Mouse (Mus musculus): Measurements from ENCODE around the gene Tecr. TPM values are rescaled to one million over a fixed set of nuclear protein-coding genes. Genes with fewer than 3 reads are reported as not detected.

Tecr gene
- 100 to 1,000 TPM; 638 to 678 (median 672) TPM for total RNA-seq (2022)

DNA sequence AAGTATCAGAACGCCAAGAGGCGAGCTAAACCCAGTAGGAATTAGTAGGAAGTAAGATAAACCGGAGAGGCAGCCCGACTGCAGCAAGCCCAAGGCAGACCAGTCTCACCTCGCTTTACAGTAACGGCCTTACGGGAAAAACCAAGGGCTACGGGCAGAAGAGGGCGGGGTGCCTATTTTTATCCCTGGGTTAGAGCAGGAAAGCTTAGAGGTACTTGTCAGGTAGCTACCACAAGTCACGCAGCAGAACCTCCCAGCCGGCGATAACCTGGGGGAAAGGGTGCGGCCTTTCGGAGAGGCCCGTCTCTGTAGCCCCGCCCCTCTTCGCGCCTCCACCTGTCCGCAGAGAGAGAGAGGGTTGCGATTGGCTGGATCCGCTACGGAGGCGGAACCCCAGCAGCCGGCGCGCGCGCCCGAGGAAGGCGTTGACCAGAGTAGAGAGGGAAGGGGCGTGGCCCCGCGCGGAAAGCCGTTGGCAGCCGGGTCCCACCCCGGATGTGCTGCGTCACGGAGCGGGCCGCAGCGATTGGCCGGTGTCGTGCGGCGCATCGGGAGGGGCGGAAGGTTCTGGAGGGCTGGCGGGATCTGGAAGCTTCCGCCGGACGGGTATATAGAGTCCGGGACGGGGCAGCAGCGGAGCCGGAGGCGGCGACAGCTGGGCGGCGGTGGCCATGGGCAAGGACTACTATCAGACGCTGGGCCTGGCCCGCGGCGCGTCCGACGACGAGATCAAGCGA is at the start of gene Tecr, which contains the start of gene Dnajb1:
Gene Tecr, minus strand, starts transcription at position 311 of the 737 bp plus-strand sequence.
Gene Dnajb1, plus strand, starts transcription at position 533 of the 737 bp plus-strand sequence.
- DNase-seq (ENCODE audit: low spot score in 2 of 2) = peak; percentile 97 to 99

DNA sequence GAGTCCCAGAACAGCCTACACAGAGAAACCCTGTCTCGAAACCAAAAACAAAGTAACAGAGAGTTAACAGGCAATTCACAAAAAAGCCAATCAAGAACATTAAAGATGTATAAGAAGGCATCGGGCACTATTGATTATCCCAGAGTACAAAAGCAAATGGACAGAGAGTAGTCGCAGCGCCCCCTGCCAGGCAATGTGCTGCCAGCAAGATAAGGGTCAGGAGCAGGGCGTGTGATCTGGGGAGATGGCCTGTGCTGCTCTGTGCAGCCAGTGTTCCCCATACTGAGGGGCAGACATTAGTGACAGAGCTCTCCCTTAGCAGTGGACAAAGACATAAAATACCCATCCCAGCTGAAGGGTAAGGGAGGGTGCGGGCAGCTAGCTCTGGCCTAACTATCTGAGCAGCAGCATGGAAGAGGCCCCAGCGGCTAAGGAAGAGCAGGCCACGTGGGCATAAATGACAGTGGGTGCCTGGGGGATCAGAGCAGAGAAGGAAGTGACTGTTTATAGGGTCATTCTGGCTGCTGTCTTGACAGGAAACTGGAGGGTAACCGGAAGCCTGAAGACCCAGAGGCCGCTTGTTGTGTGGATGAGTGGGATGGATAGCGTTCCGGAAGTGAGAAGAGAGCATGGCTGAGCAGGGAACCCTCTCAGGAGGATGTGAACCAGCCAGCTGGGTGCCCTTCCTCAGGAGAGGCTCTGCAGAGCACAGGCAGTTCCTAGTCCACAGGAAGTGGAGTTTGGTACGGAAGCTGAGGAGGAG is 48.9 kb upstream of the Tecr start:
- DNase-seq (ENCODE audit: low spot score in 2 of 2) = no peak

DNA sequence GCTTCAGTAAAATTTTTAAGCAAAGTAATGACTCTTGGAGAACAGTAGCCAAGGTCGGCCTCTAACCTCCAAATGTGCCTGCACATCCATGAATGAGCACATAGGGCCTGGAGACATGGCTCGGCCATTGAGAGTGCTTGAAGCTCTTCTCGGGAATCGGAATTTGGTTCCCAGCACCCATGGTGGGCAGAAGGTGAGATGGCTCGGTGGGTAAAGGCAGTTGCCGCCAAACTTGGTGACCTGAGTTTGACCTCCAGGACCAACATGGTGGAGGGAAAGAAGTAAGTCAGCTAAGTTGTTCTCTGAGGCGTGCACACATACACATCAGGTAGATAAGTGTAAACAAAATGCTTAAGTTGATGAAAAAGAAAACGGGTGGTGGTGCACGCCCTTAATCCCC is 48.3 kb upstream of the Tecr start:
- DNase-seq (ENCODE audit: low spot score in 2 of 2) = no peak

DNA sequence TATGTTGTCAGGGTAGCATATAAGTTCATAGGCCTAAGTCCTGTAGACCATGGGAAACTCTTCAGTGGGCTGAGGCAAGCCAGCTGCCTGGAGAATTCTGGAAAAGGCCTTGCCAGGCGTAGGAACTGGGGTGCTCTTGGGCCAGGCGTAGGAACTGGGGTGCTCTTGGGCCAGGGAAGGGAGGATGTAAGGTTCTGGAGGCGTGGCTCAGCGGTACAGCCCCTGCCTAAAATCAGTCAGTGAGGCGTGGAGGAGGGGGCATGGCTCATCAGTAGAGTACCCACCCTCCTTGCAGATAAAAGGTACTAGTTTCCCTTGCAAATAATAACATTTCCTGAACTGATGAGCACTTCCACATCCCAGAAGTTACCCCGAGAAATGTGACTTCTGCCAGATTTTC is 47.0 kb upstream of the Tecr start:
- DNase-seq (ENCODE audit: low spot score in 2 of 2) = no peak

DNA sequence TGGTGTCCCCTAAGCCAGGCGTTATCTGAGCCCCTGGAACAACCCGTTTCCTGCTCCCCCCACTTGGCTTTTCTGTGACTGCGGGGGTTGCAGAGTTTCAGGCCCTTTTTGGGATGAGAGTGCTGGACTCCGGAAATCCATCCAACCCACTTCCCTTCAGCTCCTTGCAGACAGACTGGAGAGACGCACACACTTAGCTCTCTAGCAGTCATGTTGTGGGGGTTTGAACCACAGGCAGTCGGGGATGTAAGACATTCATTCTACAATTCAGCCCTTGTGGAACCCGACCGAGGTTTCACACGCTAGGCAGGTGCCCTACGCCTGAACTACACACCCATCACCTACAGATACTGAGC is 45.9 kb upstream of the Tecr start:
- DNase-seq (ENCODE audit: low spot score in 2 of 2) = no peak

DNA sequence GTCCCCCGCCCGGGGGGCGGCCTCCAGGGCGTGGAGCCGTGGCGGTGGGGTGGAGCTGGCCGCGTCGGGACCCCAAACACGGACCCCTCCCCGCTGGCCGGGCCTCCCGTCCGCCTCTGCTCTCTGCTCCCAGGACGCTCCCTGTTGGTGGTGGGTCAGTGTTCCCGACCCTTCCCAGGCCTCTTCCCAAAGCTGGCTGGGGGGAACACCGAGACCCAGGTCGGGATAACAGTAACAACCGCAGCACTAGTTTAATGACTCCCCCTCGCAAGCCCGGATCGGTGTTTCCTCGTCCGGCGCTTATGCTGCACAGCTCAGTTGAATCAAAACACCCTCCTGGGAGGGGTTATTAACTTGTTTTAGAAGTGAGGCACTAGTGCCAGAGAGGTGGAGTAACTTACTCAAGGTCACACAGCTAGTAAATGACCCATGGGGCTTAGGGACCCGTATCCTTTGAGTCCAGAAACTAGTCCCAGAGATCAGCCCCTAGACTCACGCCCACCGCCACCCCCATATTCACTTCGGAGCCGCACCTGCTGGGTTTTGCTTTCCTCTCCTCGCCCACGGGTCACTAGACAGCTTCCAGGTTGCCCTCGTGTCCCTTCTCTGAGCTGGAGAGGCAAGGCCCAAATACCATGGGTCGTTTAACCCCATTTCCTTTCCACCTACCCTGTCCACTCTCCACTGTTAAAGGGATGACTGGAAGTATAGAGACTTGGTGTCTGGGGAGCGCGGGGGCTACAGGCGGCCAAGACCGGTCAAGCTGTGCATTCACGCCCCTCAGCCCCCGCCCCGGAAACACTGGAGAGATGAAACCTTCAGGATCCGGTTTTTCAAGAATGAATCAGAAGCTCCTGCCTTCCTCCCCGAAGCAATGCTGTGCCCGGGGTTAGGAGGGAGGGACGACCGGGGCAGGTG is 45.2 kb upstream of the Tecr start:
- DNase-seq (ENCODE audit: low spot score in 2 of 2) = no peak

DNA sequence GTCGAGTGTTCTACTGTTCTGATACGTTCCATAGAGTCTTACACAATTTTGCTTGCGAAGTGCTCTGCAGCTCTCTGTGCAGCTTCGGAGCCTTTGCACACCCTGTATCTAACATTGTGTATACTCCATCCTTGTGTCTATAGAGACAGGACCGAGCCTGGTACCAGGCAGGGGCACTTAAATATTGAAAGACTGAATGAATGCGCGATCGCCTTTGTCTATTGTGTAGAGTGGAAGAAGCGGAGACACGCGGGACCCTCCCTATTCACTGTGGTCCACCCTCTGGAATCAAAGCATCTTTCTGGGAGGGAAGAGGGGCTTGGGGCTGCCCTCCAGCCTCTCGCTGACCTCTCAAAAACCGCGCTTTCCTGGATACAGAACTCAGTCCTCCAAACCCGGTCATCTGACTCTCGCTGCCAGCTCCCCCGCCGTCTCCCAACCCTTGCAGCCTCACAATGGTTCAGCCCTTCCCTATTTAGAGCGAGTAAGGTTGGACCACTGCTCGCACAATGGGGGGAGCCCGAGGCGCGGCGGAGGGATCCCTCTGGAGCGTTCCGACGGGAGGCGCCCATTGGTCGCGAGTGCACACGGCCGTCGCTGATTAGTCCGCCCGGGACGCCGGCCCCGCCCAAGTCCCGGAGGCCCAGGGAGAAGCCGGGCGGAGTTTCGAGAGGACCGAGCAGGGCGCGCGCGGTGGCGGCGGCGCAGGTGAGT is 44.4 kb upstream of the Tecr start, which contains the start of gene Gipc1:
Gene Gipc1, plus strand, starts transcription at position 648 of the 714 bp plus-strand sequence.
- peak; percentile 90 to 96 for DNase-seq (ENCODE audit: low spot score in 2 of 2)

DNA sequence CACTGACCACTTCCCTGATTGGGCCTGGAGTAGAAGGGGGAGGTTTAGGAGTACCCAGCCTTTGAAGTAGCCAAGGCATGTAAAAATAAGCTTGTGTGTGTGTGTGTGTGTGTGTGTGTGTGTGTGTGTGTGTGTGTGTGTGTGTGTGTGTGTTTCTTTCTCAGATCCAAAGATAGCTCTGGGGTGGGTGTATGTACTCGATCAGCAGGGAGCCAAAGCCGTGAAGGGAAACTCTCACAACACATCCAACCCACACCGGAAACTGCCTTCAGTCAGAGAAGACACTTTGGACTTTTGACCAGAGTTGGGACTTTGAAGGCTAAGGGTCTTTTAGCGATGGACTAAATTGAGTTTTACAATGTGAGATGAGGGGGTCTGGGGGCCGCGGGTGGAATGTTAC is 41.9 kb upstream of the Tecr start:
- DNase-seq (ENCODE audit: low spot score in 2 of 2) = no peak

DNA sequence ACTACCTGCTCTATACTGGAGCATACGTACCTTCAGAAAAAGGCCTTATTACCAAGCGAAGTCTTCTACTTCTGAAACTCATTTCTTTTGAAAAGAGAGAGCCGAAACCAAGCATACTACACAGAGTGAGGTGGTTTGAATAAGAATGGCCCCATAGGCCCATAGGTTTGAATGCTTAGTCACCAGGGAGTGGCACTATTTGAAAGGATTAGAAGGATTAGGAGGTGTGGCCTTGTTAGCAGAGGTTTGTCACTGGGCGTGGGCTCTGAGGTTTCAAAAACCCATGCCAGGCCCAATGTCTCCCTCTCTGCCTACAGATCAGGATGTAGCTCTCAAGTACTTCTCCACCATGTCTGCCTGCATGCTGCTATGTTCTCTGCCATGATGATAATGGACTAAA is 40.3 kb upstream of the Tecr start:
- no peak for DNase-seq (ENCODE audit: low spot score in 2 of 2)

DNA sequence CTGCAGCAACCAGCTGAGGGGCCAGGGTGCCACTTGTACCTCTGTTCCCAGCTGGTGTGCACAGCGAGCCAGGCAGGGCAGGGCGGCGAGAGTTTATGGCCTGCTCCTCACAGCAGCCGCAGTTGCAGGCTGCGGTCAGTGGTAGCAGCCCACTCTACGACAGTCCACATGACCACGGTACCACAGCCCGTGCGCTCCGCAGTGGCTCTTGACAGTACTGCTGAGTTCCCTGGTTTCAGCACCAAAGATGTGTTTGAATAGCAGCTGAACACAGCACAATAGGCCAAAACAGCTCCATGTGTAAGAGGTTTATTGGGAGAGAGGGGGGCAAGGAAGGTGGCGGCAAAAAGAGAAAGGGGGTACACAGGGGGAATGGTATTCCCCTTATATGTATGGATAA is 39.7 kb upstream of the Tecr start:
- no peak for DNase-seq (ENCODE audit: low spot score in 2 of 2)

DNA sequence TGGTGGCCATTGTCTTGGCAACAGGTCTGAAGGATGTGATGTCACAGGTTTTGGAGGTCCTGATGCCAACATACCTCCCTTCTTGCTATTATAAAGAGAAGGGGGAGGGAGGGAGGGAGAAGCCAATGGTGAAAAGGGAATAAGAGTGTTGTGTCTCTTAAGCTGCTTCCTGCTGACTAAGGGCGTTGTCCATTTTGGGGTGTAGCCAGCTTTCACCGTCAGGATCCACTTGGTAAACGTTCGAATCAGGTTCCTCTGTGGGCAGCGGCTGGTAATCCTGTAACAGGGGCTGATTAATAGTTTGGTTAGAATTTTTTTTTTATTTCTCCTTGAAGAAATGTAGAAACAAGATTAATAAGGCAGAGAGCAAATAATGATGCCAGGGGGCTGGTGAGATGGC is 31.9 kb upstream of the Tecr start:
- DNase-seq (ENCODE audit: low spot score in 2 of 2) = no peak

DNA sequence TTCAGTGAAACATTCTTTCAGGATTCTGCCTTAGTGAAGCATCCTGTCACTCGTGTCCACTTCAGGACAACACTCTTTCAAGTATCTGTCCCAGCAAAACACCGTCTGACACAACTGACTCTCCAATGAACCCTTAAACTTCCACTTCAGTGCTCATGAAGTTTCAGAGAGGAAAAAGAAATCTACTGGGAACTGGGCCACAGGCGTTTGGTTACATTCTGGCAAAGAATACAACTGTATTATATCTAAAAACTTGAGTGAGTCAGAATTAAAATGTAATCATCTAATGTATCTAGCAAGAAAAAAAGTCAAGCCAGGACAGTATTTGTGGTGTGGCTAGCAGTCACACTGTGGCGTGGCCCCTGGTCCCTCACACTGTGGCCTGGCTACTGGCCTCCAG is 31.1 kb upstream of the Tecr start:
- no peak for DNase-seq (ENCODE audit: low spot score in 2 of 2)

DNA sequence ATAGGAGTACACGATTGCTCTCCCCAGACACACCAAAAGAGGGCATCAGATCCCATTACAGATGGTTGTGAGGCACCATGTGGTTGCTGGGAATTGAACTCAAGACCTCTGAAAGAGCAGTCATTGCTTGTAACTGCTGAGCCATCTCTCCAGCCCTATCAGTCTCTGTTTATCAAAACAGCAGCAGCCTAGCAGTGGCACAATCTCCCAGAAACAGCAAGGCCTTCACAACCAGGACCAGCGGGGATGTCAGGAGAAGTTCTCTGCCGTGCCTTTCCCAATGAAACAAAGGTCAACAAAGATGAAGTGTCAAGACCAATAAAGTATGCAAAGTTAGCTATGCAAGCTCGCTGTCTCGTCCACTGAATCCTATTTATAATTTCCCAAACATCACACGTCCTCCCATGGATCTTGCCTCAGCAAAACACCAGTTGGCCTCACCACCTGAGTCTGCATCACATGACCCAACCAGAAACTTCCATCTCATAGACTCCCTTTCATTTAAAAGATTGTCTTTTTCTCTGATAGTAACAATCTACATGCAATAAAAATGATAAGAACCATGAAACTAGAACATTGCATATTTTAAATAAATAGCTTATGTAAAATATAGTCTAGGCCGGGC is 24.4 kb upstream of the Tecr start:
- DNase-seq (ENCODE audit: low spot score in 2 of 2) = no peak

DNA sequence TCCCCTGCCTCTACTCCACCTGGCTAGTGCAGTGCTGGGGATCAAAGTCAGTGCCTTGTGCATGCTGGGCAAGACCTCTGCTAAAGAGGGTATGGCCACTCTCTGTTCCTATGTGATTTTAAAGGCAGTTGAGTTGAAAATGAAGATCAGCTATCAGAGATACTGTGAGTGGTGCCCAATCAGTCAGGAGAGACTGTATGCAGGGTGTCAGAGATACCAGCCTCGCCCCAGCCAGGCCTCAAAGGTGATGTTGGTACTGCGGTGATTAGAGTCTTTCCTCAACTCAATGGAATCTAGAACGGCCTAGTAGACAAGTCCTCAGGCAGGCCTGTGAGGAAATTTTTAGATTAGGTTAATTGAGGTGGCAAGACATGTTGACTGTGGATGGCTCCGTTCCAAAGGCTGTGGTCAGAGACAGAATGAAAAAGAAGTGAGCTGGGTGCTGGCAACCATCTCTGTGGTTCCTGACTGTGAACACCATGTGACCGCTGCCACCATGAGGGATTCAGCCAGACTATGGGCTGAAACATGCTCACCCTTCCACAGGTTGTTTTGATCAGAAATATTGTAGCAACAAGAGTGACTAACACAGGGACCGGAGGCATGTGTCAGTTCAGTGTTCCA is 18.0 kb upstream of the Tecr start:
- DNase-seq (ENCODE audit: low spot score in 2 of 2) = no peak

DNA sequence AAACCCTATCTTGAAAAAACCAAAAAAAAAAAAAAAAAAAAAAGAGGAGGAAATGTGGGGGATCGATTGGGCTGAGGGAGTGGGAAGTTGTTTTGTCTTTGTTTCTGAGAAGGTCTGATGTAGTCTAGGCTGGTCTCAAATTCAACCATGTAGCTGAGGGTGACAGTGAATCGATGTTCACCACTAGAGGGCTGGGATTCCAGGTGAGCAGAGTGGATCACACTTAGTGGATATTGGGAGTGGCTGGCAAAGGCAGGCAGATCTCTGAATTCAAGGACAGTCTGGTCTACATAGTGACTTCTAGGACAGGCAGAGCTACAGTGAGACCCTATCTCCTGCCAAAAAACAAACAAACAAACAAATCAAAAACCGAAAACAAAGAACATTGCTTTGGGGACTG is 17.0 kb upstream of the Tecr start:
- DNase-seq (ENCODE audit: low spot score in 2 of 2) = no peak

DNA sequence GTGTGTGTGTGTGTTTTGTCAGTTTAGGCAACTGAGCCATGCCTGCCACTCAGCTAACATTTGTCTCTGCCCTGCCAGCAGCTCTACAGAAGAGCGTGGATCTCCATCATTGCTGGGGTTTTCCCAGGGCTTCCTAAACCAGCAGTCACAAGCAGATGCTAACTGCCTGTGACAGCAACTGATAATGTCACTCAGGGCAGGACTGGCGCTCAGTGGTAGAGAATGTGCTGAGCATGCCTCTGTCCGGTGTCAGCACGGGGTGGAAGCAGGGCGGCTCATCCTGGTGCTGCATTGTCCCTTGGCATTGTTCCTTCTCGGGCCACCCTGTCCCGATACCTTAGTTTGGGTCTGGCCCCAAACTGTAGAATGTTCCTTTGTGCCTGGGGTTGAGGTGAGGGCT is 15.8 kb upstream of the Tecr start:
- DNase-seq (ENCODE audit: low spot score in 2 of 2) = no peak

DNA sequence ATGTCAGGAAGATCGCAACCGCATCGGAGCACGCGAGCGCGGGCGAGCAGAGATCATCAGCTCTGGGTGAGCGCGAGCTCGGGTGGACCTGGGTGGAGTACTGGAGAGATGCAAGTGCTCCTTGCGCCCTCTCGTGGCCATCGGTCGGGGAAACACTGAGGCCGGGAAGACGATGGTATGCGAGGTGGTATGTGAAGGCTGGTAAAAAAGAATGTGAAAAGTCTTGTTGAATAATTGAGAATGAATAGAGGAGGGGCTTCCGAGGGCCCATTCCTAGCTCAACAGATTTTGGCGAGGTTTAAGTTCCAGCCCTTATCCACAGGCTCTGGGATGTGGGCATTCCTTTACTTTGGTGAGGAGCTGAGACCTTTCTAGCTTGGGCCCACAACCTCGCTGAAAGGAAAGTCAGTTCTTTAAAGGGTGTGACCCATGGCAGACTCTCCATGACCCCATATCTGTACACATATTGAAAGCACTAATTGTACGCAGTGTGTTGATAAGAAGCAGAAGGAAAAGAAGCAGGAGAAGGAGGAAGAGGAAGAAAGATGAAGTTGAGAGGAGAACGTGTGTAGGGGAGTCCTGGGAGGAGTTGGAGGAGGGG is 14.7 kb upstream of the Tecr start:
- peak; percentile 87 for DNase-seq (ENCODE audit: low spot score in 2 of 2)

DNA sequence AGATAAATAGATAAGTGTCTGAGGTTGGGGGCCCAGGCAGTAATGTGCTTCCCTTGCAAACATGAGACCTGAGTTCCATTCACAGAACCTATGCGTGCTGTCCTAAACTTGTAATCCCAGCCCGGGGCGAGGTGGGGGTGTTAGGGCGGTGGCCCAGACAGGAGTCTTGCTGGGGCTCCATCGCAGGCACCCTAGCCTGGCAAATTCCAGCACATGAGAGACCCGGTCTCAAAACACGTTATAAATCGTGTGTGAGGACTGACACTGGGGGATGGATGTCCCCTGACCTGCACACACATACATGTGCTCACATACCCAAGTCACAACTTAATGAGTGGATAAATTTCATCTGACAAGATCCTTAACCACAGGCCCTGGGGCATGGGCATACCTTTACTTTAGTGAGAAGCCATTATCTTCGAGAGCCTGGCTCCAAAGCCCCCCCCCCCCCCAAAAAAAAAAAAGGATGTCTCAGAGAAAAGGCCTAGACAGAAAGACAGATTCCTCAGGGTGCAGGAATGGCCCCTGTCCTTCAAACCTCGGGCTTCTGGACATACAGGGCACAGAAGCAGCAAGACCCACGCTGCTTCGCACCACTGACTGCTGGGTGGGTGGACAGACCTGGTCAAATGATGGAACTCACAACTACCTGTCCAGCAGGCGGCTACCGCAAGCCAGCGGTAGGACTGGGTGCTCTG is 14.1 kb upstream of the Tecr start:
- no peak for DNase-seq (ENCODE audit: low spot score in 2 of 2)

DNA sequence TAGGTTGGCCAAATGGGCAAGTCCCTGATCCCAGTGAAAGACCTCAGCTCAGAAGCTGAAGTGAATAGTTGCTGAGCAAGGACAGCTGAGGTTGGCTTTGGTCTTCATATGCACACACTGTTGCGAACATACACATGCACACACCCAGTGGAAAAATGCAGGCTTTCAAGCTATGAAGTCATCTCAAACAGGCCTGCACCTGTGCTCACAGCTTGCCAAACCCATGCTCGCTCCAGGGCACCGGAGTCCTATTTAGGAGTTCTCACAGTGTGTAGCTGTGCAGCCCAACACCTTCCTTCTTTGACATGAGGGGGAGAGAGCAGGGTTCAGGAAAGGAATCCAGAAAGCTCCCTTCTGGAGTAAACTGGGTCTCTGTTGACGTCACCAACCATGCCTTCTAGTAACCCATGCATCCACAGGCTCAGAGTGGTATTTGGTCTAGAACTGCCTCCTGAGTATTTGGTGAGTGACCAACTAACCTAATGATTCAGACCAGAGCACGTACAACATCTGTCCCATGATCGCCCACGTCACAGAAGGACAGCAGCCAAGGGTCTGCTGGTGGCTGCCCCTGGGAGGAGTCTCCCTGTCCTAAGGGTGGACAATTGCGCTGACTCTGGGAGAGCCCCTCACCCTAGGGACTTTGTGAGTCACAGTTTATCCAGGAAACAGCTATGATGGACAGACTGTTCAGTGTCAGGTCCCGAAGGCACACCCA is 12.0 kb upstream of the Tecr start:
- DNase-seq (ENCODE audit: low spot score in 2 of 2) = no peak

Data from left cerebral cortex, adult 8-10 months (tissue).